Mouse (Mus musculus) megakaryocyte, embryonic 14.5 days (primary cell): ENCODE data around the gene Adamts14. TPM values are rescaled to one million over a fixed set of nuclear protein-coding genes. Genes with fewer than 3 reads are reported as not detected.

Experiments used
- H3K27me3 ChIP-seq: replicated peaks from 2 replicates; pipeline ENCODE3; 2012; ENCODE audit warnings: inconsistent platforms
- H3K36me3 ChIP-seq: replicated peaks from 2 replicates; pipeline ENCODE3; 2012; ENCODE audit warnings: low read length, inconsistent platforms, mixed read lengths
- H3K4me1 ChIP-seq: 2 replicates; pipeline ENCODE4 v1.6.1; 2012; ENCODE audit warnings: inconsistent platforms
- H3K4me3 ChIP-seq: replicated peaks from 2 replicates; pipeline ENCODE3; 2012; ENCODE audit warnings: moderate library complexity, mild to moderate bottlenecking, inconsistent platforms
- H3K9me3 ChIP-seq: 2 replicates; pipeline ENCODE4 v1.6.1; 2012; ENCODE audit warnings: inconsistent platforms
- FLI1 ChIP-seq: IDR thresholded peaks from 2 replicates; pipeline ENCODE4 v1.6.1; 2012; ENCODE audit warnings: low read length, inconsistent platforms, mixed read lengths
- GATA1 ChIP-seq: IDR thresholded peaks from 3 replicates; pipeline ENCODE4 v1.6.1; 2012; ENCODE audit warnings: mixed read lengths, low read length, inconsistent platforms, borderline replicate concordance
- polyA plus RNA-seq: library from polyadenylated mRNA; stranded (reverse); fragments of >175 nt; gene quantifications from 2 replicates; pipeline ENCODE4 v1.2.3, GENCODE M21; 2012; ENCODE audit warnings: low replicate concordance; ENCODE audit not compliant: insufficient read depth

The Adamts14 gene
- polyA plus RNA-seq, 1 experiment: 0.12 TPM

DNA sequence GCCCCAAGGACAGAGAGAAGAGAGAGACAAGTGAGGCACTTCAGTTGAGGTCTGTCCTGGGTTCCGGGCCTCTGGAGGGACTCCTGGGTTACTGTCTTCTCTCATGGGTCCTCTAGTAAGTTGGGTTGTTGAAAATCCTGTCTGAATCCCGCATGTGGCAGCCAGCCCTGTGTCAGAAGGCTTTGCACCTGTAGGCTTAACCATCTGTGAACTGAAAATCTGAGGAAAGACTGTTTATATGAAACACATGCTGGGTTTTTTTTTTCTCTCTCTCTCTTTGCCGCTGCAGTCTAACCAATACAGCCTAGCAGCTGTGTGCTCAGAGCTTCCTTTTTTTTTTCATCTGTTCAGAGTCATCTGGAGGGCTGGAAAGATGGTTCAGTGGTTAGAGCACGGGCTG lies 38.9 kb downstream of the Adamts14 start:
- Histone ChIP-seq H3K4me1 (no peaks in the 10 kb centered on the region), H3K36me3 (no peaks in the 10 kb centered on the region), H3K4me3 (no peak overlapping the region), H3K9me3 (peaks cover 13% of the 10 kb centered on the region), H3K27me3 (peaks cover 51% of the 10 kb centered on the region)
- no peak for TF ChIP-seq FLI1

GRCm38 (mm10) chr10:61232858-61233567 lies 40.2 kb downstream of the Adamts14 start:
- H3K4me3 ChIP-seq: no peak overlapping the region
- TF ChIP-seq FLI1: no peak
- no peak for TF ChIP-seq GATA1
- no peaks in the 10 kb centered on the region for H3K4me1 ChIP-seq
- H3K27me3 ChIP-seq: peaks cover 55% of the 10 kb centered on the region
- H3K36me3 ChIP-seq: no peaks in the 10 kb centered on the region
- peaks cover 5% of the 10 kb centered on the region; the same call in 1 of the 2 replicates for H3K9me3 ChIP-seq

DNA sequence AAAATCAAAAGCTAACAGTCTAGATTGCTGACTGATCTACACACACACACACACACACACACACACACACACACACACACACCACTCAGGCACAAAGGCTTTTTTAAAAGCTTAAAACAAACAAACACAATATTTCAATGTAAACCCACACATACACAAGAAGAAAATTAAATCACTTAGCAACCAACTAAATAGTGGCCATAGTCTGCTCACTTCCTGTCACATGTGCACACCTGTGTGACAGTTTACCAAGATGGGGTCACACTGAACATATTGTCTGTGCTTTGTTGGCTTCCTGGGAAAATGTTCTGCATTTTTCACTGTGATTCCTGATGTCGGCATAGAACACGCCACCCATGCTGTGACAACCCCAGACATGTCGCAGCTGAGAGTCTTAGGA lies 41.5 kb downstream of the Adamts14 start:
- TF ChIP-seq GATA1: no peak
- no peak for TF ChIP-seq FLI1
- H3K36me3 ChIP-seq: no peaks in the 10 kb centered on the region
- peaks cover 54% of the 10 kb centered on the region for H3K27me3 ChIP-seq
- H3K4me3 ChIP-seq: no peak overlapping the region
- H3K4me1 ChIP-seq: no peaks in the 10 kb centered on the region
- H3K9me3 ChIP-seq: peaks cover 3% of the 10 kb centered on the region; the same call in 1 of the 2 replicates

GRCm38 (mm10) chr10:61226784-61227396 lies 46.3 kb downstream of the Adamts14 start:
- no peak for TF ChIP-seq GATA1
- TF ChIP-seq FLI1: no peak
- Histone ChIP-seq H3K27me3 (peaks cover 66% of the 10 kb centered on the region), H3K9me3 (no peaks in the 10 kb centered on the region), H3K36me3 (no peaks in the 10 kb centered on the region), H3K4me3 (no peak overlapping the region), H3K4me1 (no peaks in the 10 kb centered on the region)

GRCm38 (mm10) chr10:61225694-61226093 lies 47.5 kb downstream of the Adamts14 start:
- peaks cover 67% of the 10 kb centered on the region for H3K27me3 ChIP-seq
- no peaks in the 10 kb centered on the region for H3K36me3 ChIP-seq
- no peaks in the 10 kb centered on the region for H3K4me1 ChIP-seq
- H3K9me3 ChIP-seq: peaks cover 9% of the 10 kb centered on the region
- no peak for TF ChIP-seq GATA1
- H3K4me3 ChIP-seq: no peak overlapping the region

GRCm38 (mm10) chr10:61219318-61219717 lies 53.9 kb downstream of the Adamts14 start:
- TF ChIP-seq FLI1: no peak
- no peak for TF ChIP-seq GATA1
- H3K36me3 ChIP-seq: no peaks in the 10 kb centered on the region

GRCm38 (mm10) chr10:61216163-61216562 lies 57.1 kb downstream of the Adamts14 start:
- no peak for TF ChIP-seq FLI1
- no peak for TF ChIP-seq GATA1
- no peaks in the 10 kb centered on the region for H3K4me1 ChIP-seq
- no peaks in the 10 kb centered on the region for H3K36me3 ChIP-seq
- H3K4me3 ChIP-seq: no peak overlapping the region
- peaks cover 32% of the 10 kb centered on the region for H3K9me3 ChIP-seq
- H3K27me3 ChIP-seq: peaks cover 37% of the 10 kb centered on the region

More at GRCm38 (mm10) chr10:61219318-61219717, 53.9 kb downstream of the Adamts14 start:
- Histone ChIP-seq H3K4me1 (no peaks in the 10 kb centered on the region), H3K4me3 (no peak overlapping the region), H3K9me3 (peaks cover 36% of the 10 kb centered on the region), H3K27me3 (peaks cover 32% of the 10 kb centered on the region)

DNA sequence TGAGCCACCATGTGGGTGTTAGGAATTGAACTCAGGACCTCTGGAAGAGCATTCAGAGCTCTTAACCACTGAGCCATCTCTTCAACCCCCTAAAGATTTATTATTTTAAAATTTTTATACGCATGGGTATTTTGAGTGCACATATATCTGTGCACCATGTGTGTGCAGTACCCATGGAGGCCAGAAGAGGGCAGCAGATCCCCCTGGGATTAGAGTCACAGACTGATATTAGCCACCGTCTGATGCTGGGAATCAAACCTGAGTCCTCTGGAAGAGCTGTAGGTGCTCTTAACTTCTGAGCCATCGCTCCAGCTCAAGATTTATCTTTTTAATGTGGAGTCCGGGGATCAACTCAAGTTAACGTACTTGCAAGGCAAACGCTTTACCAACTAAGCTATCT lies 57.6 kb downstream of the Adamts14 start:
- Histone ChIP-seq H3K27me3 (peaks cover 38% of the 10 kb centered on the region), H3K36me3 (no peaks in the 10 kb centered on the region), H3K4me1 (no peaks in the 10 kb centered on the region), H3K9me3 (peaks cover 27% of the 10 kb centered on the region), H3K4me3 (no peak overlapping the region)
- no peak for TF ChIP-seq FLI1
- TF ChIP-seq GATA1: no peak

DNA sequence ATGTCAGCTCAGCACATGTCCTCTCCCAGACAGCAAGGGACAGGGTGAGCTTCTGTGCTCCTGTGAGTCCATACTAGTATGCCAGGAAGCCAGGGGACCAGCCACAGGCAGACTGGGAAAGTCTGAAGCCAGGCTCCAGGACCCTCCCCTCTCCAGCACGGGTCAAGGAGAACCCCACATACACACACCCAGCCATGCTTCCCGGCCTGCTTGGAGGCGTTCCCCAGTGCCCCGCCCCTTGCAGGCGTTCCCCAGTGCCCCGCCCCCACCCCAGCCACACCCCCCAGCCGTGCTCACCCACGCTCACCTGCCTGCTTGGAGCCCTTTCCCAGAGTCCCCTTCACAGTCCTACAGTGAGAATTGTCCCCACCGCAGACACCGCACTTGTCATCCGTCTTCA lies 60.4 kb downstream of the Adamts14 start:
- Histone ChIP-seq H3K9me3 (peaks cover 6% of the 10 kb centered on the region; the same call in 1 of the 2 replicates), H3K27me3 (peaks cover 38% of the 10 kb centered on the region), H3K4me1 (no peaks in the 10 kb centered on the region), H3K4me3 (no peak overlapping the region), H3K36me3 (no peaks in the 10 kb centered on the region)
- no peak for TF ChIP-seq FLI1
- no peak for TF ChIP-seq GATA1

DNA sequence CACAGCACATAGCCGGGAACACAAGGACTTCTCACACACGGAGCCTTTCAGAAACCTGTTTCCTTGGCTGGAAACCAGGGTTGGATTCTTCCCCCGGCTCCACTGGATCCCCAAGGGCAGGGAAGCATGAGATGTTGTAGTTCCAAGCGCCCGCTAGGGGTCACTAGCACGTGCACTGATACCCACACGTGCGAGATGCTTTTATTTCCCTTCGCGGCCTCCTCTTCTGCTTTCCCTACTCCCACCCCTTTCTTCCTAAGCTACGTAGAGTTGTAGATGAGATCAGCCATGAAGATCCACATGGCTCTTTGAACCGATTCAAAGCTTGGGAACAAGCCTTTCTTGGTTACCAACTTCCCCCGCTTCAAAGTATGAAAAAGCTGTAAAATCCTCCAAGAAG lies 61.5 kb downstream of the Adamts14 start:
- Histone ChIP-seq H3K4me1 (no peaks in the 10 kb centered on the region), H3K4me3 (no peak overlapping the region), H3K9me3 (peaks cover 6% of the 10 kb centered on the region; the same call in 1 of the 2 replicates), H3K36me3 (no peaks in the 10 kb centered on the region), H3K27me3 (peaks cover 42% of the 10 kb centered on the region)
- TF ChIP-seq FLI1 (no peak), GATA1 (no peak)
